Mouse (Mus musculus) midbrain, embryonic 13.5 days (tissue): ENCODE results near the gene Olfr1472. TPM values are rescaled to one million over a fixed set of nuclear protein-coding genes. Genes with fewer than 3 reads are reported as not detected.
"Not testable (repeated sequence)": the region's sequence is repeated elsewhere in the genome, so short reads cannot be mapped to it uniquely, and the experiment has no call there.

Experiments used
- ATAC-seq: fragments of 200-750 bp; cut with Nextera tagmentation; 2 replicates; pipeline ENCODE4 v1.8.0; 2017; ENCODE audit warnings: mild to moderate bottlenecking, moderate TSS enrichment, moderate library complexity
- H3K27ac ChIP-seq: fragments of 300-500 bp; sonication (generic); 2 replicates; pipeline ENCODE4 v1.5.1; 2015; ENCODE audit warnings: inconsistent platforms, mild to moderate bottlenecking, moderate library complexity
- H3K27me3 ChIP-seq: fragments of 300-500 bp; sonication (generic); 2 replicates; pipeline ENCODE4 v1.6.1; 2015; ENCODE audit warnings: mild to moderate bottlenecking, inconsistent platforms
- H3K36me3 ChIP-seq: fragments of 300-500 bp; sonication (generic); 2 replicates; pipeline ENCODE4 v1.6.1; 2015; ENCODE audit warnings: mild to moderate bottlenecking, inconsistent platforms
- H3K4me1 ChIP-seq: fragments of 300-500 bp; sonication (generic); replicated peaks from 2 replicates; pipeline ENCODE4 v1.6.1; 2015; ENCODE audit warnings: inconsistent platforms
- H3K4me2 ChIP-seq: fragments of 300-500 bp; sonication (generic); replicated peaks from 2 replicates; pipeline ENCODE4 v1.6.1; 2015; ENCODE audit warnings: moderate library complexity, mild to moderate bottlenecking, inconsistent platforms
- H3K4me3 ChIP-seq: fragments of 300-500 bp; sonication (generic); replicated peaks from 2 replicates; pipeline ENCODE4 v1.5.1; 2015; ENCODE audit warnings: mild to moderate bottlenecking, inconsistent platforms
- H3K9ac ChIP-seq: fragments of 300-500 bp; sonication (generic); replicated peaks from 2 replicates; pipeline ENCODE4 v1.6.1; 2015; ENCODE audit warnings: mild to moderate bottlenecking, inconsistent platforms
- H3K9me3 ChIP-seq: fragments of 300-500 bp; sonication (generic); 2 replicates; pipeline ENCODE4 v1.6.1; 2016; ENCODE audit warnings: mild to moderate bottlenecking, inconsistent platforms
- WGBS: fragments of 180-500 bp; shearing (Covaris S2); methylation state at CpG from one replicate; pipeline ENCODE4 v1.1.7; 2015; 5-methylcytosine and 5-hydroxymethylcytosine counted together
- polyA plus RNA-seq: library from polyadenylated mRNA; unstranded; fragments of >200 nt; fragmentation: Nextera tagmentation; extraction: Ambion mirVana; gene quantifications from 2 replicates; pipeline ENCODE4 v1.2.1, GENCODE M21; 2015

Gene Olfr1472
- polyA plus RNA-seq = not detected in 2 replicates

- Histone ChIP-seq H3K27me3 (no peaks in the 10 kb centered on the region), H3K4me2 (no peak within 1 kb of the TSS), H3K27ac (no peak within 1 kb of the TSS), H3K4me1 (no peaks in the 10 kb centered on the region), H3K4me3 (no peak within 1 kb of the TSS), H3K36me3 (no peaks in the 10 kb centered on the region), H3K9me3 (peaks cover 28% of the 10 kb centered on the region; the same call in 1 of the 2 replicates), H3K9ac (no peak within 1 kb of the TSS)
- 80% methylated on average over 1 of the region's 1 CpGs for WGBS
- ATAC-seq = no peak
Measured at GRCm38 (mm10) chr19:13455986-13456385, at the start of gene Olfr1472. TSS of gene Olfr1472 (minus strand) at chr19:13456086.

- H3K27ac ChIP-seq = no peak within 1 kb of the TSS
- H3K9me3 ChIP-seq = peaks cover 18% of the 10 kb centered on the region
- no peaks in the 10 kb centered on the region for H3K4me1 ChIP-seq
- H3K4me2 ChIP-seq = no peak within 1 kb of the TSS
- ATAC-seq = no peak
- H3K4me3 ChIP-seq = no peak within 1 kb of the TSS
- H3K9ac ChIP-seq = no peak within 1 kb of the TSS
- WGBS = 74% methylated on average over 3 of the region's 3 CpGs
- H3K27me3 ChIP-seq = no peaks in the 10 kb centered on the region
- H3K36me3 ChIP-seq = no peaks in the 10 kb centered on the region
Measured at GRCm38 (mm10) chr19:13500246-13500645, 44.4 kb upstream of the Olfr1472 start, which contains the start of gene Olfr1477. TSS of gene Olfr1477 (plus strand) at chr19:13500546.

- Histone ChIP-seq H3K4me2 (no peak within 1 kb of the TSS), H3K9ac (no peak within 1 kb of the TSS), H3K27me3 (no peaks in the 10 kb centered on the region), H3K4me1 (no peaks in the 10 kb centered on the region), H3K9me3 (no peaks in the 10 kb centered on the region), H3K36me3 (no peaks in the 10 kb centered on the region), H3K4me3 (no peak within 1 kb of the TSS), H3K27ac (no peak within 1 kb of the TSS)
- ATAC-seq = no peak
Measured at GRCm38 (mm10) chr19:13480096-13480495, 24.2 kb upstream of the Olfr1472 start, which contains the start of gene Olfr1475. TSS of gene Olfr1475 (minus strand) at chr19:13480196.

GRCm38 (mm10) chr19:13469265-13469664 lies 13.4 kb upstream of the Olfr1472 start, which contains the start of gene Olfr1474:
TSS of gene Olfr1474 (plus strand) at chr19:13469565.
- not testable (repeated sequence) for H3K9ac ChIP-seq, H3K4me3 ChIP-seq, H3K36me3 ChIP-seq, H3K4me2 ChIP-seq, H3K9me3 ChIP-seq, H3K27ac ChIP-seq, H3K4me1 ChIP-seq, ATAC-seq, H3K27me3 ChIP-seq
- 79% methylated on average over 4 of the region's 4 CpGs for WGBS

GRCm38 (mm10) chr19:13443109-13443508 lies 12.8 kb downstream of the Olfr1472 start, which contains the start of gene Olfr1471:
TSS of gene Olfr1471 (plus strand) at chr19:13443409.
- H3K4me3 ChIP-seq, ATAC-seq, H3K36me3 ChIP-seq, H3K9me3 ChIP-seq, H3K27me3 ChIP-seq, H3K27ac ChIP-seq, H3K4me1 ChIP-seq, H3K4me2 ChIP-seq, H3K9ac ChIP-seq: not testable (repeated sequence)
- WGBS = 72% methylated on average over 2 of the region's 2 CpGs

DNA sequence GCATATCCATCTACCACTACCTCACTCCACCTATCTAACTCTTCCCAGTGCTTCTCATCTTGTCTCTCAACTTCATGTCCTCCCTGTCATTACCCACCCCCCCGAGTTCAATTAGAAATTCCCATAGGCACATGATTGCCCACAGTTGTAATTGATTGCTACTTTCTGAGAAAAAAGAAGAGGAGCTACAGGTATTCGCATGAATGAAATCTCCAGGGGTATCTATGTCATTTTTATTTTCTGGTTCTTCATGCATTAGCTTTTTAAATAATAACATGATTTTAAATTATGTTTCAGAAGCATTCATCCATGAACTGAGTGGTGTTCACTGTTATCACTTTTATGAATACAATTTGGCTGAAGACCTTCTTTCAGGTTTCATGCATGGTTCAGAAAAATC lies 48.3 kb downstream of the Olfr1472 start, which contains the start of gene Olfr1469:
Gene Olfr1469 (plus strand): TSS at position 301 of the 400 bp plus-strand sequence.
- Histone ChIP-seq H3K9me3 (peaks cover 4% of the 10 kb centered on the region; the same call in 1 of the 2 replicates), H3K36me3 (no peaks in the 10 kb centered on the region), H3K27ac (no peak within 1 kb of the TSS), H3K4me1 (no peaks in the 10 kb centered on the region), H3K9ac (no peak within 1 kb of the TSS), H3K4me3 (no peak within 1 kb of the TSS), H3K27me3 (no peaks in the 10 kb centered on the region), H3K4me2 (no peak within 1 kb of the TSS)
- no peak for ATAC-seq
- WGBS = 79% methylated on average over 2 of the region's 2 CpGs

Other genes with a start within 250 kb of the Olfr1472 start
- gene Olfr1463, start 224.8 kb downstream of the Olfr1472 start, polyA plus RNA-seq = not detected in 2 replicates
- gene Olfr1465, start 140.5 kb downstream of the Olfr1472 start, polyA plus RNA-seq = not detected in 2 replicates
- gene Olfr1466, start 117.2 kb downstream of the Olfr1472 start, polyA plus RNA-seq = not detected in 2 replicates
- not detected in 2 replicates for gene Olfr1467, start 93.8 kb downstream of the Olfr1472 start, polyA plus RNA-seq
- not detected in 2 replicates for gene Olfr1469, start 48.2 kb downstream of the Olfr1472 start, polyA plus RNA-seq
- not detected in 2 replicates for gene Olfr1471, start 12.7 kb downstream of the Olfr1472 start, polyA plus RNA-seq
- gene Olfr1474, start 13.5 kb upstream of the Olfr1472 start, polyA plus RNA-seq = not detected in 2 replicates
- not detected in 2 replicates for gene Olfr1475, start 24.1 kb upstream of the Olfr1472 start, polyA plus RNA-seq
- not detected in 2 replicates for gene Olfr1477, start 44.5 kb upstream of the Olfr1472 start, polyA plus RNA-seq
- not detected in 2 replicates for gene Olfr1480, start 71.8 kb upstream of the Olfr1472 start, polyA plus RNA-seq
- not detected in 2 replicates for gene Olfr1484, start 127.4 kb upstream of the Olfr1472 start, polyA plus RNA-seq
- not detected in 2 replicates for gene Olfr1487, start 161.3 kb upstream of the Olfr1472 start, polyA plus RNA-seq
- gene Olfr1489, start 175.5 kb upstream of the Olfr1472 start, polyA plus RNA-seq = not detected in 2 replicates
- not detected in 2 replicates for gene Olfr1490, start 195.0 kb upstream of the Olfr1472 start, polyA plus RNA-seq
- not detected in 2 replicates for gene Olfr1491, start 241.2 kb upstream of the Olfr1472 start, polyA plus RNA-seq